Mouse (Mus musculus): ENCODE results near the gene Slc4a11. TPM values are rescaled to one million over a fixed set of nuclear protein-coding genes. Genes with fewer than 3 reads are reported as not detected.
"Not testable (repeated sequence)": the region's sequence is repeated elsewhere in the genome, so short reads cannot be mapped to it uniquely, and the experiment has no call there.

The Slc4a11 gene
- polyA plus RNA-seq, 1 experiment from 2014 or later: 2.4 TPM

GRCm38 (mm10) chr2:130656536-130656935 lies 40.8 kb downstream of the Slc4a11 start:
- Histone ChIP-seq H3K4me2 (replicated peaks; ENCODE audit: low read depth, low read length) (no peak overlapping the region), H3K4me1 (ENCODE audit: insufficient read depth, low read length) (no peaks in the 10 kb centered on the region), H3K9me3 (ENCODE audit: low read length) (no peaks in the 10 kb centered on the region), H3K27ac (ENCODE audit: low read length) (no peak overlapping the region), H3K36me3 (ENCODE audit: insufficient read depth, low read length) (peaks cover 66% of the 10 kb centered on the region), H3K27me3 (ENCODE audit: insufficient read depth, low read length) (no peaks in the 10 kb centered on the region), H3K4me3 (ENCODE audit: low read length) (no peak overlapping the region), H3K9ac (replicated peaks; ENCODE audit: low read length) (no peak overlapping the region)
- WGBS: 90% methylated on average over 9 of the region's 9 CpGs
- no peak for ATAC-seq (ENCODE audit: low FRiP score, low TSS enrichment)

GRCm38 (mm10) chr2:130655660-130656339 lies 41.5 kb downstream of the Slc4a11 start:
- Histone ChIP-seq H3K4me2 (replicated peaks; ENCODE audit: low read depth, low read length) (no peak overlapping the region), H3K9me3 (ENCODE audit: low read length) (no peaks in the 10 kb centered on the region), H3K27ac (ENCODE audit: low read length) (no peak overlapping the region), H3K9ac (replicated peaks; ENCODE audit: low read length) (no peak overlapping the region), H3K27me3 (ENCODE audit: insufficient read depth, low read length) (no peaks in the 10 kb centered on the region), H3K4me1 (ENCODE audit: insufficient read depth, low read length) (no peaks in the 10 kb centered on the region), H3K4me3 (ENCODE audit: low read length) (no peak overlapping the region), H3K36me3 (ENCODE audit: insufficient read depth, low read length) (peaks cover 59% of the 10 kb centered on the region)
- no peak for ATAC-seq (ENCODE audit: low FRiP score, low TSS enrichment)
- WGBS: 93% methylated on average over 6 of the region's 6 CpGs

- Histone ChIP-seq H3K27me3 (ENCODE audit: insufficient read depth, low read length) (no peaks in the 10 kb centered on the region), H3K4me1 (ENCODE audit: insufficient read depth, low read length) (no peaks in the 10 kb centered on the region), H3K9me3 (ENCODE audit: low read length) (no peaks in the 10 kb centered on the region), H3K9ac (replicated peaks; ENCODE audit: low read length) (no peak overlapping the region), H3K4me3 (ENCODE audit: low read length) (no peak overlapping the region), H3K36me3 (ENCODE audit: insufficient read depth, low read length) (peaks cover 54% of the 10 kb centered on the region), H3K4me2 (replicated peaks; ENCODE audit: low read depth, low read length) (no peak overlapping the region), H3K27ac (ENCODE audit: low read length) (no peak overlapping the region)
- no peak for ATAC-seq (ENCODE audit: low FRiP score, low TSS enrichment)
- 81% methylated on average over 1 of the region's 1 CpGs for WGBS
Observed at GRCm38 (mm10) chr2:130653760-130654159, 43.6 kb downstream of the Slc4a11 start.

- 94% methylated on average over 2 of the region's 2 CpGs for WGBS
- Histone ChIP-seq H3K27me3 (ENCODE audit: insufficient read depth, low read length) (no peaks in the 10 kb centered on the region), H3K36me3 (ENCODE audit: insufficient read depth, low read length) (peaks cover 49% of the 10 kb centered on the region), H3K9me3 (ENCODE audit: low read length) (no peaks in the 10 kb centered on the region), H3K4me3 (ENCODE audit: low read length) (no peak overlapping the region), H3K27ac (ENCODE audit: low read length) (no peak overlapping the region), H3K4me1 (ENCODE audit: insufficient read depth, low read length) (no peaks in the 10 kb centered on the region), H3K9ac (replicated peaks; ENCODE audit: low read length) (no peak overlapping the region), H3K4me2 (replicated peaks; ENCODE audit: low read depth, low read length) (no peak overlapping the region)
- ATAC-seq (ENCODE audit: low FRiP score, low TSS enrichment): no peak
Observed at GRCm38 (mm10) chr2:130653303-130653702, 44.0 kb downstream of the Slc4a11 start.

GRCm38 (mm10) chr2:130649028-130649427 lies 48.3 kb downstream of the Slc4a11 start:
- not testable (repeated sequence) for H3K9me3 ChIP-seq (ENCODE audit: low read length); ATAC-seq (ENCODE audit: low FRiP score, low TSS enrichment); H3K9ac ChIP-seq (replicated peaks; ENCODE audit: low read length); H3K4me1 ChIP-seq (ENCODE audit: insufficient read depth, low read length); H3K27ac ChIP-seq (ENCODE audit: low read length); H3K4me3 ChIP-seq (ENCODE audit: low read length); H3K27me3 ChIP-seq (ENCODE audit: insufficient read depth, low read length); H3K4me2 ChIP-seq (replicated peaks; ENCODE audit: low read depth, low read length)
- 84% methylated on average over 6 of the region's 6 CpGs for WGBS
- H3K36me3 ChIP-seq (ENCODE audit: insufficient read depth, low read length): peaks cover 13% of the 10 kb centered on the region; the same call in 1 of the 2 replicates

DNA sequence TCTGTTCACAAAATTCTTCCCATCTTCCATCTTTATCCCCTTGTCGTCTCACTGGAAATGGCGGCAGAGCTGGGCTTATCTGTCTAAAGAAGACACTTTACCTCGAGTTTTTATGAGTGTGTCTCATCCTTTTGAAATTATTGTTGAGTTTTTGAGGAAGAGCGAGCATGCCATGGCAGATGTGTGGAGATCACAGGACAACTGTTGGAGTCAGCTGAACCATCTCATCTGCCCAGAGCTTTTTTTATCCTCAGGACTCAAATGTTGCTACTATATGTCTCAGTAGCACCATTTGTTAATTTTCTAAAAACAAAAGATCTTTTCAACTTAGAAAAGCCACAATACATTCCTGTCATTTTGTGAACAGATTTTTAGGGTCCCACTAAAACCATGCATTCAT lies 52.1 kb downstream of the Slc4a11 start:
- peaks cover 11% of the 10 kb centered on the region for H3K4me1 ChIP-seq (ENCODE audit: insufficient read depth, low read length)
- WGBS: 80% methylated on average over 4 of the region's 4 CpGs
- no peak overlapping the region for H3K4me3 ChIP-seq (ENCODE audit: low read length)
- no peaks in the 10 kb centered on the region for H3K27me3 ChIP-seq (ENCODE audit: insufficient read depth, low read length)
- no peak overlapping the region for H3K27ac ChIP-seq (ENCODE audit: low read length)
- no peak overlapping the region for H3K4me2 ChIP-seq (replicated peaks; ENCODE audit: low read depth, low read length)
- ATAC-seq (ENCODE audit: low FRiP score, low TSS enrichment): no peak
- no peaks in the 10 kb centered on the region for H3K9me3 ChIP-seq (ENCODE audit: low read length)
- H3K9ac ChIP-seq (replicated peaks; ENCODE audit: low read length): no peak overlapping the region
- H3K36me3 ChIP-seq (ENCODE audit: insufficient read depth, low read length): 0 out of 2 replicates have a peak, but pooled peaks cover under 1% of the 10 kb centered on the region

GRCm38 (mm10) chr2:130642684-130643369 lies 54.5 kb downstream of the Slc4a11 start, which contains the start of gene Lzts3:
Lzts3 (minus strand) TSS chr2:130642803.
- no peaks in the 10 kb centered on the region for H3K9me3 ChIP-seq (ENCODE audit: low read length)
- ATAC-seq (ENCODE audit: low FRiP score, low TSS enrichment): peak; percentile 92
- H3K27ac ChIP-seq (ENCODE audit: low read length): 0 out of 2 replicates have a peak within 1 kb of the TSS, but pooled peaks have one; percentile 27
- H3K4me1 ChIP-seq (ENCODE audit: insufficient read depth, low read length): peaks cover 20% of the 10 kb centered on the region
- H3K27me3 ChIP-seq (ENCODE audit: insufficient read depth, low read length): no peaks in the 10 kb centered on the region
- WGBS: 3% methylated on average over 40 of the region's 40 CpGs
- peak within 1 kb of the TSS; percentile 96 for H3K4me2 ChIP-seq (replicated peaks; ENCODE audit: low read depth, low read length)
- no peaks in the 10 kb centered on the region for H3K36me3 ChIP-seq (ENCODE audit: insufficient read depth, low read length)
- H3K4me3 ChIP-seq (ENCODE audit: low read length): peak within 1 kb of the TSS; percentile 69
- H3K9ac ChIP-seq (replicated peaks; ENCODE audit: low read length): peak within 1 kb of the TSS; percentile 72

DNA sequence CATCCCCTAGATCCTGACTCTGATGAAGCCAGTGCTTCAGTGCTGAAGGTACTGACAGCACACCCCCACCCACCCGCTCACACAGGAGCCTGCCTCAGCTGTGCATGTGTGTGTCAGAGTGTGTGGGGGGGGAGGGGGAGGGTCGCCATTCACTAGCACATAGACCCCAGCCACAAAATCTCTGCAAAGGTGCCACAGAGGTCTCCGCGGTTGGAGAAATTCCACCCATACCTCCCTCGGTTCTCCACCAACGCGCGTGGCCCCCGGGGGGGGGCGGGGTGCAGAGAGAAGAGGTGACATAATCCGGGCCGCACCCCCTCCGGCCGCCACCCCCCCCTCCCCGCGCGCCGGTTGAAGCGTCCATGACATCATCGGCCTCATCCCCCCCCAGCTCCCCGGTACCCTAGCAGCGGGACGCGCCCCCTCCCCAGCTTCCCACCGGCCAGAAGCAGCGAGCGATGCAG lies 55.1 kb downstream of the Slc4a11 start:
- under 1% methylated on average over 26 of the region's 27 CpGs for WGBS
- Histone ChIP-seq H3K27me3 (ENCODE audit: insufficient read depth, low read length) (peaks cover under 1% of the 10 kb centered on the region; the same call in 1 of the 2 replicates), H3K9ac (replicated peaks; ENCODE audit: low read length) (peak overlapping the region; percentile 72), H3K4me1 (ENCODE audit: insufficient read depth, low read length) (peaks cover 21% of the 10 kb centered on the region), H3K27ac (ENCODE audit: low read length) (0 out of 2 replicates have a peak overlapping the region, but pooled peaks have one; percentile 27), H3K4me2 (replicated peaks; ENCODE audit: low read depth, low read length) (peak overlapping the region; percentile 96), H3K9me3 (ENCODE audit: low read length) (no peaks in the 10 kb centered on the region), H3K4me3 (ENCODE audit: low read length) (peak overlapping the region; percentile 69), H3K36me3 (ENCODE audit: insufficient read depth, low read length) (no peaks in the 10 kb centered on the region)
- peak; percentile 37; the same call in 1 of the 2 replicates for ATAC-seq (ENCODE audit: low FRiP score, low TSS enrichment)

DNA sequence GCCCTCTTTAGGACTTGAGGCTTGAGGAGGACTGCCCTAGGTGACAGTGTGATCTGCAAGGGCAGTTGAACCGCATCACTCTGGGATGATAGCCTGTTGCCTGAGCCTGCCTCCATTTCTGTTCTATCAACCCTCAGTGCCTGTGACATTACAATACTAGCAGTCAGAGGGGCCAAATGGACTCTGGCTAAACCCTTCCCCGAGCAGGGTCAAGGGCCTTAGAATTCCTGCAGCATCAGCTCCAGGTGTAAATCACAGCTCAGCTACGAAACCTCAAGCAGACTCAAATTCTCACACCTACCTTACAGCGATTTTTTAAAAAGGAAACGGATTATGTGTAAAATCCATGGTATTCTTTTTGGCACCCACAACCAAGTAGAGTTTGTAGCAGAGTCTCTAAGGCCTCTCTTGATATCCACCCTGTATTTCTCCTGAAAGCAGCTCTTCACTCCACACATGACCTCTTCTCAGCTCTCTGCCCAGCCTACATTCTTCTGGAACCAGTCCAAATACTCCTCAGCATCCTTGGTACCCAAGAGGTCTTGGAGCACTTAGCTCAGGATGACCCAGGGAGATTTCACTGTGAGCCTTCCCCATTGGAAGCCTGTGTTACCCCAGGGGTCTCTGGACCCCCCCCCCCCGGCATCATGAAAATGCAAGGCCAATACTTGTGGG lies 55.8 kb downstream of the Slc4a11 start:
- no peaks in the 10 kb centered on the region for H3K9me3 ChIP-seq (ENCODE audit: low read length)

More for the DNA sequence above, 55.8 kb downstream of the Slc4a11 start:
- WGBS: 47% methylated on average over 6 of the region's 6 CpGs
- peaks cover 6% of the 10 kb centered on the region for H3K27me3 ChIP-seq (ENCODE audit: insufficient read depth, low read length)
- H3K36me3 ChIP-seq (ENCODE audit: insufficient read depth, low read length): no peaks in the 10 kb centered on the region
- H3K27ac ChIP-seq (ENCODE audit: low read length): no peak overlapping the region
- ATAC-seq (ENCODE audit: low FRiP score, low TSS enrichment): no peak
- peak overlapping the region; percentile 72; the same call in 1 of the 2 replicates for H3K9ac ChIP-seq (replicated peaks; ENCODE audit: low read length)
- H3K4me1 ChIP-seq (ENCODE audit: insufficient read depth, low read length): peaks cover 21% of the 10 kb centered on the region
- H3K4me2 ChIP-seq (replicated peaks; ENCODE audit: low read depth, low read length): peak overlapping the region; percentile 96
- H3K4me3 ChIP-seq (ENCODE audit: low read length): no peak overlapping the region
